Mouse (Mus musculus) intestine, embryonic 14.5 days (tissue): Measurements from ENCODE around the gene Gimap4. TPM values are rescaled to one million over a fixed set of nuclear protein-coding genes. Genes with fewer than 3 reads are reported as not detected.

ENCODE experiments used
- ATAC-seq: fragments of 200-750 bp; cut with Nextera tagmentation; replicated peaks from 2 replicates; pipeline ENCODE4 v1.8.0; 2017; ENCODE audit warnings: low read depth, moderate number of reproducible peaks, moderate TSS enrichment, moderate library complexity; ENCODE audit not compliant: low FRiP score, low TSS enrichment
- DNase-seq: peaks from one replicate; pipeline ENCODE4 v3.0.0-alpha.2; 2018; ENCODE audit warnings: low spot score
- H3K27ac ChIP-seq: fragments of 300-500 bp; sonication (generic); 2 replicates; pipeline ENCODE4 v1.5.1; 2014; ENCODE audit warnings: low read depth, mild to moderate bottlenecking, control low read depth
- H3K27me3 ChIP-seq: fragments of 300-500 bp; sonication (generic); replicated peaks from 2 replicates; pipeline ENCODE4 v1.6.1; 2014; ENCODE audit warnings: low read length, control low read depth; ENCODE audit not compliant: control insufficient read depth, insufficient read depth
- H3K36me3 ChIP-seq: fragments of 300-500 bp; sonication (generic); 2 replicates; pipeline ENCODE4 v1.6.1; 2014; ENCODE audit warnings: low read length, control low read depth; ENCODE audit not compliant: control insufficient read depth, insufficient read depth
- H3K4me1 ChIP-seq: fragments of 300-500 bp; sonication (generic); replicated peaks from 2 replicates; pipeline ENCODE4 v1.6.1; 2014; ENCODE audit warnings: low read length, control low read depth, mixed read lengths; ENCODE audit not compliant: control insufficient read depth, insufficient read depth
- H3K4me2 ChIP-seq: fragments of 300-500 bp; sonication (generic); 2 replicates; pipeline ENCODE4 v1.6.1; 2014; ENCODE audit warnings: low read length
- H3K4me3 ChIP-seq: fragments of 300-500 bp; sonication (generic); 2 replicates; pipeline ENCODE4 v1.5.1; 2014; ENCODE audit warnings: low read depth, low read length, control low read depth, mixed read lengths
- H3K9ac ChIP-seq: fragments of 300-500 bp; sonication (generic); 2 replicates; pipeline ENCODE4 v1.6.1; 2014; ENCODE audit warnings: mild to moderate bottlenecking, low read length
- H3K9me3 ChIP-seq: fragments of 300-500 bp; sonication (generic); 2 replicates; pipeline ENCODE4 v1.6.1; 2016; ENCODE audit warnings: low read length, control low read depth; ENCODE audit not compliant: control insufficient read depth
- WGBS: fragments of 180-500 bp; shearing (Covaris S2); extraction: QIAGEN DNeasy Blood & Tissue Kit; methylation state at CpG from one replicate; pipeline ENCODE4 v1.1.7; 2014; 5-methylcytosine and 5-hydroxymethylcytosine counted together
- polyA plus RNA-seq: library from polyadenylated mRNA; unstranded; fragments of >200 nt; fragmentation: Nextera tagmentation; extraction: Ambion mirVana; gene quantifications from 2 replicates; pipeline ENCODE4 v1.2.1, GENCODE M21; 2014

Gene Gimap4
- polyA plus RNA-seq = 18.3 and 19.1 TPM in 2 replicates

GRCm38 (mm10) chr6:48684319-48684718 is at the start of gene Gimap4:
TSS of gene Gimap4 (plus strand) at chr6:48684549.
- DNase-seq (peak; percentile 21), ATAC-seq (no peak)
- no peaks in the 10 kb centered on the region for H3K36me3 ChIP-seq
- H3K27me3 ChIP-seq = no peaks in the 10 kb centered on the region
- no peak within 1 kb of the TSS for H3K27ac ChIP-seq
- no peaks in the 10 kb centered on the region for H3K9me3 ChIP-seq
- H3K9ac ChIP-seq = no peak within 1 kb of the TSS
- no peak within 1 kb of the TSS for H3K4me3 ChIP-seq
- WGBS = 63% methylated on average over 5 of the region's 5 CpGs
- no peak within 1 kb of the TSS for H3K4me2 ChIP-seq
- H3K4me1 ChIP-seq = no peaks in the 10 kb centered on the region

GRCm38 (mm10) chr6:48635105-48635504 is 49.2 kb upstream of the Gimap4 start:
- H3K27me3 ChIP-seq = no peaks in the 10 kb centered on the region
- no peak overlapping the region for H3K4me3 ChIP-seq
- DNase-seq = no peak
- H3K9ac ChIP-seq = no peak overlapping the region
- H3K36me3 ChIP-seq = no peaks in the 10 kb centered on the region
- no peak overlapping the region for H3K4me2 ChIP-seq
- 78% methylated on average over 2 of the region's 2 CpGs for WGBS
- no peak for ATAC-seq
- H3K4me1 ChIP-seq = no peaks in the 10 kb centered on the region
- H3K27ac ChIP-seq = no peak overlapping the region
- no peaks in the 10 kb centered on the region for H3K9me3 ChIP-seq

DNA sequence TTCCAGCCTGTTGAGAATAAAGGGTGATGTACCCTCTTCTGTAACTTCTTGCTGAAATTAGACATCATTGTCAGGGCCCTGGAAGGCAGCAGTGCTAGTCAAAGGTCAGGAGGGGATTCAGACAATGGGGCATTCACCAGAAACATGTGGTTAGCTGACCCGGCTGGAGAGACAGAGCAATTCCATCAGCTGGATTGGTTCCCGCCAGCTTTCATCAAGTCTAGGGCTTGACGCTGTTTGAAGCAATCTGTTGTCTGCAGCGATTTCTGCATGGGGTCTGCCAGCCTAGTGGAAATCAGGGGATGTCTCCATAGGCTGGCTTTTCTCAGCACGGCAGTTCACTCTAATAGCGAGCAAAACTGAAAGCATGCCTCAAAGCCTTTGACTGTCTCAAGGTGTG is 47.8 kb upstream of the Gimap4 start:
- DNase-seq (peak; percentile 23), ATAC-seq (no peak)
- Histone ChIP-seq H3K27me3 (no peaks in the 10 kb centered on the region), H3K4me1 (no peaks in the 10 kb centered on the region), H3K4me2 (no peak overlapping the region), H3K36me3 (no peaks in the 10 kb centered on the region), H3K9me3 (no peaks in the 10 kb centered on the region), H3K9ac (no peak overlapping the region), H3K27ac (no peak overlapping the region), H3K4me3 (no peak overlapping the region)
- 60% methylated on average over 6 of the region's 6 CpGs for WGBS

DNA sequence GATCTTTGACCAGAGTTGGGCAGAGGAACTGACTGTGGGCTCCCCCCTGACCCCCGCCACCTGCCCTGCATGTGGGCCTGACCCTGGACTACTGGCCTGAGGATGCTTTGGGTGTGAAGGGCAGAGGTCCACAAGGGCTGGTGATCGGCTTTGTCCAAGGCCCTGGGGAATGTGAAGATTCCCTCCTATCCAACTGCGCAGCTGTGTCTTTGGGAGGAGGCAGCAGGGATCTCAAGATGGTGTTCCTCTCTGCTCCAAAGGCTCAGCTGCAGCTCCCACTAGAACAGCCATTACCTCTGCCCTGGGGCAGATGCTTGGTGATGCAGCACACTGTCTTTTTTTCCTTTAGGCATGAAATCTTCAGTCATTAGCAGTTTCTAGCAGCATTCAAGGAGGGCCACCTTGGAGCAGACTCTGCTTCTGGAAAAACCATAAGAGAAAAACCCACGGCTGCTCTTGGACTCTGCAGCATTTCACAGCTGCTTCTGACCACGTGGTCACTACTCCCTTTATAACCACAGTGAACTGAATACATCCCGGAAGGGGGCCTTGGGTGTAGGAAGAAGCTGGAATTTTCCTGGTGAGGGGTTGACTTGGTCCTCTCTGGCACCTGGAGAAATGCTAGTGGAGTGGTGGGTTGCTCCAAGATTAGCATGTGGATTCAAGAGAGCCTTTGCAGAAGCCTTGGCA is 46.4 kb upstream of the Gimap4 start:
- Histone ChIP-seq H3K4me2 (no peak overlapping the region), H3K27ac (no peak overlapping the region), H3K9me3 (no peaks in the 10 kb centered on the region), H3K9ac (no peak overlapping the region), H3K36me3 (no peaks in the 10 kb centered on the region), H3K4me1 (no peaks in the 10 kb centered on the region), H3K4me3 (no peak overlapping the region), H3K27me3 (no peaks in the 10 kb centered on the region)
- DNase-seq = no peak
- no peak for ATAC-seq
- WGBS = 67% methylated on average over 6 of the region's 6 CpGs

DNA sequence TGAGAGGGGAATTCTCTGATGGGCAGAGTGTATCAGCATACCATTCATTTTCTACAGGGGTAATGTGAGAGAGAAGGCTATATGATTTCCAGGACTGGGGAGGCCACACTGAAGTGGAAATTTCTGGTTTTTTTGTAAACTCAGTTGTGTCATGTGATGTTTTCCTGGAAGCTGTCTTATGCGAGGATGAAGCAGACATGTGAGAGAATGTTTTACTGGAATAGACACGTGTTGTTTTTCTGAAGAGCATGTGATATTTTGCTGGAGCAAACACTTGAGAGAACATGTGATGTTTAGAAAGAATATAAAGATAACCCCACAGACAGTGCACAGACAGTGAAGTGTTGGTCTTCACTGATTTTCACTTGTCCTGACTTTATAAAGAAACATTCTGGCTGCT is 45.8 kb upstream of the Gimap4 start:
- Histone ChIP-seq H3K4me2 (no peak overlapping the region), H3K36me3 (no peaks in the 10 kb centered on the region), H3K9me3 (no peaks in the 10 kb centered on the region), H3K4me3 (no peak overlapping the region), H3K27ac (no peak overlapping the region), H3K27me3 (no peaks in the 10 kb centered on the region), H3K4me1 (no peaks in the 10 kb centered on the region), H3K9ac (no peak overlapping the region)
- WGBS = 70% methylated on average over 2 of the region's 2 CpGs
- ATAC-seq = no peak
- DNase-seq = no peak

DNA sequence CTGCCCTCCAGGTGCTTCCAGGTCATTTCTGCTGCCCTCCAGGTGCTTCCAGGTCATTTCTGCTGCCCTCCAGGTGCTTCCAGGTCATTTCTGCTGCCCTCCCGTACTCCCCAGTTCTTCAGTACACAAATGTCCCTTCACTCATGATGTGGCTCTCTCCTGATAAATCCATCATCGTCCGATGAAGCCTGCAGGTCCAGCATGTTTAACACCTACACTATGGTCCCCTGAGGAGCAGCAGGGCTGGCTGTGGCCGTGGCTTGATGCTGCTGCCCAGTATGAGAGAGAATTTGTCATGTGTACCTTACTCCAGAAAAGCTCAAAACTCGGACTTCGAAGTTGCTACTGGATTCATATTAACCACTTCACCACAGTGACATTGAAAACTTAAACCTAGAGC is 43.0 kb upstream of the Gimap4 start:
- Histone ChIP-seq H3K4me3 (no peak overlapping the region), H3K27me3 (no peaks in the 10 kb centered on the region), H3K9me3 (no peaks in the 10 kb centered on the region), H3K27ac (no peak overlapping the region), H3K4me1 (no peaks in the 10 kb centered on the region), H3K9ac (no peak overlapping the region), H3K36me3 (no peaks in the 10 kb centered on the region), H3K4me2 (no peak overlapping the region)
- 68% methylated on average over 6 of the region's 6 CpGs for WGBS
- DNase-seq = no peak
- no peak for ATAC-seq

GRCm38 (mm10) chr6:48642764-48643292 is 41.5 kb upstream of the Gimap4 start:
- H3K9ac ChIP-seq = no peak overlapping the region
- no peak overlapping the region for H3K4me3 ChIP-seq
- 22% methylated on average over 4 of the region's 4 CpGs for WGBS
- DNase-seq = no peak
- no peak overlapping the region for H3K4me2 ChIP-seq
- H3K27ac ChIP-seq = no peak overlapping the region
- H3K27me3 ChIP-seq = no peaks in the 10 kb centered on the region
- H3K36me3 ChIP-seq = no peaks in the 10 kb centered on the region
- 0 out of 2 replicates have a peak, but pooled peaks have one; percentile 20 for ATAC-seq
- 0 out of 2 replicates have a peak, but pooled peaks cover 3% of the 10 kb centered on the region for H3K4me1 ChIP-seq
- H3K9me3 ChIP-seq = no peaks in the 10 kb centered on the region

- H3K4me3 ChIP-seq = no peak overlapping the region
- H3K9ac ChIP-seq = no peak overlapping the region
- 0 out of 2 replicates have a peak, but pooled peaks cover 3% of the 10 kb centered on the region for H3K4me1 ChIP-seq
- H3K36me3 ChIP-seq = no peaks in the 10 kb centered on the region
- ATAC-seq = no peak
- H3K9me3 ChIP-seq = no peaks in the 10 kb centered on the region
- H3K27me3 ChIP-seq = no peaks in the 10 kb centered on the region
- H3K27ac ChIP-seq = no peak overlapping the region
- DNase-seq = peak; percentile 79
- 11% methylated on average over 12 of the region's 12 CpGs for WGBS
- H3K4me2 ChIP-seq = no peak overlapping the region
Observed at GRCm38 (mm10) chr6:48645660-48646308, 38.6 kb upstream of the Gimap4 start.
